Mouse (Mus musculus): Measurements from ENCODE around the gene Fth1. TPM values are rescaled to one million over a fixed set of nuclear protein-coding genes. Genes with fewer than 3 reads are reported as not detected.
"Not testable (repeated sequence)": the region's sequence is repeated elsewhere in the genome, so short reads cannot be mapped to it uniquely, and the experiment has no call there.

Gene Fth1
- 1,893 and 1,941 TPM in 2 replicates for polyA plus RNA-seq (2015; fragmentation: Nextera tagmentation; extraction: Ambion mirVana)

DNA sequence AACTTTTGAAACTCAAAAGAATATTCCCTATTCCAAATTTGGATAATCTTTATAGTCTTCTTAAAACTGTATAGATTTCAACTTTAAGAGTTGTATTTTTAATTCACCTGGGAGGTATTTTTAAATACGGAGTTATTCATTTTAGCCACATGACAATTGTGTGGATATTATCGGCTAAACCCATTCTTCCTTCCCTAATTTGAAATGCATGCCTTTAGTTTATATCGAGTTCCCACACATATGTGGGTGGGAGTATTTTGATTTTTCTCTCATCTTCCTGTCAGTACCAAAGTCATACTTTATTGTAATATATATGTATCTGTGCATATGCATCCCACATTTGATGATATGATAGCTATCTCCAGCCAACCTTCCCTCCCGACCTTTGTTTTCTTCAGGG lies at the start of gene Fth1:
TSS of gene Fth1 (plus strand) at position 341 of the 400 bp plus-strand sequence.
- H3K36me3 ChIP-seq, result peaks cover 8% of the 10 kb centered on the region; the same call in 1 of the 2 replicates
- no peak within 1 kb of the TSS for H3K9ac ChIP-seq
- H3K27ac ChIP-seq, result no peak within 1 kb of the TSS
- no peak within 1 kb of the TSS for H3K4me3 ChIP-seq (replicated peaks)
- WGBS, result 91% methylated on average over 4 of the region's 4 CpGs
- no peak for ATAC-seq
- no peak within 1 kb of the TSS for H3K4me2 ChIP-seq (replicated peaks)
- peaks cover 24% of the 10 kb centered on the region for H3K4me1 ChIP-seq (replicated peaks)
- no peaks in the 10 kb centered on the region for H3K9me3 ChIP-seq
- H3K27me3 ChIP-seq (replicated peaks), result no peaks in the 10 kb centered on the region

DNA sequence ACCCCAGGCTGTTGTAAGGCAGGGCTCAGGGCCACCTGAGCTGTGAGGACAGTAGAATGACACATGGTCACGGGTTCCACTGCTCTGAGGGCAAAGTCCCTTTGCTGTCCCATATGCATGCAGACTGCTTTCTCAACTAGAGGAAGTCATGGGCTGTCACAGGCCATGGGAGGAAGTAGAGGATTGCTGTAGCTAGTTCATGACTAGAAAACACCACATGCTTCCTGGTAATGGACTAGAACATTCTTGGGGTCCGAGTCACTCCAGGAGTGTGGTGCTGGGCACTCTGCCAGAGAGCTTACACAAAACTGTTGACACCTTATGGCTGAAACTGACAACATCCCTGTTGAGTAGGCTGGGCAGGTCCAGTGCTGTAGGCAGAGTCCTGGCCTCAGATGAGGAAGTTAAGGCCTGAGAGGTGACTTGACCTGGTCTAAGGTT lies 49.2 kb upstream of the Fth1 start:
- H3K27me3 ChIP-seq (replicated peaks); H3K4me2 ChIP-seq (replicated peaks); H3K4me3 ChIP-seq (replicated peaks); H3K4me1 ChIP-seq (replicated peaks); H3K9me3 ChIP-seq; H3K27ac ChIP-seq; H3K36me3 ChIP-seq; H3K9ac ChIP-seq: not testable (repeated sequence)
- WGBS, result 56% methylated on average over 2 of the region's 2 CpGs
- peak; percentile 71 for ATAC-seq

DNA sequence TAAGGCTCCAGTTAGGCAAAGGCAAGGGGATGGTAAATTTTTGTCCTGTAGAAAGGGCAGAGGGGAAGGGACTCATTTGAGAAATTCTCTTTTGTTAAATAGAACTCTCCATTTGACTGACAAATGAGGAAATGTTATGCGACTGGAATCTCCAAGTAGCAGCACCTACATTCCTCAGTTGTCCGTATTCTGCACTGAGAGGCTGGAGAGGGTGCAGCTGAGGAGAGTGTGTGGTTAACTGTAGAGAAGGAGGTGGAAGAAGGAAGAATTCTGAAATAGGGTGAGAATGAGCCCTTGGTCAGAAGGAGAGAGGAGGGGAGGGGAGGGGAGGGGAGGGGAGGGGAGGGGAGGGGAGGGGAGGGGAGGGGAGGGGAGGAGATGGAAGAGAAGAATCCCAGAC lies 46.5 kb upstream of the Fth1 start:
- Histone ChIP-seq H3K27me3 (replicated peaks) (no peaks in the 10 kb centered on the region), H3K4me3 (replicated peaks) (no peak overlapping the region), H3K27ac (no peak overlapping the region), H3K9ac (no peak overlapping the region), H3K9me3 (no peaks in the 10 kb centered on the region), H3K4me1 (replicated peaks) (0 out of 2 replicates have a peak, but pooled peaks cover 1% of the 10 kb centered on the region), H3K4me2 (replicated peaks) (no peak overlapping the region), H3K36me3 (no peaks in the 10 kb centered on the region)
- ATAC-seq, result no peak
- WGBS, result 61% methylated on average over 2 of the region's 2 CpGs

DNA sequence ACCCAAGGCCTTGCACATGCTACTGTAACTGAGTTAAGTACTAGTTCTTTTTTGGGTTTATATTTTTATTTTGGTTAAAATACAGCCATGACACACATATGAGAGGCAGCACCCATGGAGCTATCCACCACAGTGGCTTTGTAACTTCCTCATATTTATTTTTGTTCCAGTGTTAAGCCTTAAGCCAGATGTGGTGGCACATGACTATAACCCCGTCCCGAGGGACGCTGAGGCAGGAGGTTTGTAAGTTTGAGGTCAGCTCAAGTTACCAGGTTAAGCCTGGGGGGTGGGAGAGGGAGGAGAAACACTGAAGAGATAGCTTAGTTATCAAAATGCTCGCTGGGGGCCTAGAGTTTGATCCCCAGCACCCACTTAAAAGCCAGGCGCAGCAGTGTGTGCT lies 43.8 kb upstream of the Fth1 start:
- no peak for ATAC-seq
- Histone ChIP-seq H3K9me3 (no peaks in the 10 kb centered on the region), H3K36me3 (no peaks in the 10 kb centered on the region), H3K27ac (no peak overlapping the region), H3K4me1 (replicated peaks) (0 out of 2 replicates have a peak, but pooled peaks cover 5% of the 10 kb centered on the region), H3K27me3 (replicated peaks) (no peaks in the 10 kb centered on the region), H3K4me2 (replicated peaks) (no peak overlapping the region), H3K4me3 (replicated peaks) (no peak overlapping the region), H3K9ac (no peak overlapping the region)
- 77% methylated on average over 5 of the region's 5 CpGs for WGBS

DNA sequence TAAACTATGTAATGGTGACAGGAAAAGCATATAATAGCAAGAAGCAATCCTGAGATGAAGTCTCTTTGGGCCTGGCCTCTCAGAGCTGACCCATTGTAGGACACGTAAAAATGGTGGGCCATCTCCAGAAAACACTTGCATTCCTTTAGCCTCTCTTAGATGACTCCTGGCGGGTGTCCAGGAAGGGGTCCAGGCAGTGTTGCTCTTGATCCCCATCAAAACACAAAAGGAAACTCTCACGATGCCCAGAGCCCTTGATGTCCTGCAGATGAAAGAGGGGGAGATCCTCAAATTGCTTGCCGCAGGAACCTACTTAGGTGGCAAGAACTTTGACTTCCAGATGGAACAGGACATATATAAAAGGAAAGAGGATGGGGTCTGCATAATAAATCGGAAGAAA lies 43.0 kb upstream of the Fth1 start:
- Histone ChIP-seq H3K4me2 (replicated peaks) (no peak overlapping the region), H3K36me3 (no peaks in the 10 kb centered on the region), H3K4me3 (replicated peaks) (no peak overlapping the region), H3K27me3 (replicated peaks) (no peaks in the 10 kb centered on the region), H3K9me3 (no peaks in the 10 kb centered on the region), H3K9ac (no peak overlapping the region), H3K27ac (no peak overlapping the region), H3K4me1 (replicated peaks) (0 out of 2 replicates have a peak, but pooled peaks cover 5% of the 10 kb centered on the region)
- 61% methylated on average over 5 of the region's 5 CpGs for WGBS
- no peak for ATAC-seq

DNA sequence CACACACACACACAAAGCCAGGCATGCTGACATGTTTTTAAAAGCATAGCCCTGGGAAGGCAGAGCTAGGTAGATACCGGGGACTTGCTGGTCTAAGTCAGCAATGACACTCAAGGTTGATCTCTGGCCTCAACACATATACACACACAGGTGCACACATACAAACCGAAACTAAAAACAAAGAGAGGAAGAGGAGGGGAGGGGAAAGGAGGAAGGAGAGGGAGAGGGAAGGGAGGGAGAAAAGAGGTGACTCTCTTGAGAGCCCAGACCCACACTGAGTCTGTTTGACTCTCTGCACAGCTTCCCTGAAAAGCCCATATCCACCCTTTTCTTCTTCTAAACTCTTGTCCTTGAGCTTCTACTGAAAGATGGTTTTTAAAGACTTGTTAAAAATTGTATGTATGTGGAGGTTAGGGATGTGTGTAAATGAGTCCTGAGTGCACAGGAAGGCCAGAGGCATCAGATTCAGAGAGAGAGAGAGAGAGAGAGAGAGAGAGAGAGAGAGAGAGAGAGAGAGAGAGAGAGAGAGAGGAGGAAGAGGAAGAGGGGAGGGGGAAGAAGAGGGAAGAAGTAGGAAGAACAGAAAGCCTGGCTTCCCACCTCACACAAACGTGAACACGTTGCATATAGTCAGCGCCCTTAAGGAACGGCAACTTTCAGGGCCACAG lies 42.1 kb upstream of the Fth1 start:
- H3K36me3 ChIP-seq, result no peaks in the 10 kb centered on the region
- H3K9ac ChIP-seq, result no peak overlapping the region
- peaks cover 5% of the 10 kb centered on the region; the same call in 1 of the 2 replicates for H3K4me1 ChIP-seq (replicated peaks)
- H3K27me3 ChIP-seq (replicated peaks), result no peaks in the 10 kb centered on the region
- ATAC-seq, result no peak
- no peaks in the 10 kb centered on the region for H3K9me3 ChIP-seq
- WGBS, result 65% methylated on average over 6 of the region's 6 CpGs
- no peak overlapping the region for H3K4me3 ChIP-seq (replicated peaks)
- H3K27ac ChIP-seq, result no peak overlapping the region
- no peak overlapping the region for H3K4me2 ChIP-seq (replicated peaks)

DNA sequence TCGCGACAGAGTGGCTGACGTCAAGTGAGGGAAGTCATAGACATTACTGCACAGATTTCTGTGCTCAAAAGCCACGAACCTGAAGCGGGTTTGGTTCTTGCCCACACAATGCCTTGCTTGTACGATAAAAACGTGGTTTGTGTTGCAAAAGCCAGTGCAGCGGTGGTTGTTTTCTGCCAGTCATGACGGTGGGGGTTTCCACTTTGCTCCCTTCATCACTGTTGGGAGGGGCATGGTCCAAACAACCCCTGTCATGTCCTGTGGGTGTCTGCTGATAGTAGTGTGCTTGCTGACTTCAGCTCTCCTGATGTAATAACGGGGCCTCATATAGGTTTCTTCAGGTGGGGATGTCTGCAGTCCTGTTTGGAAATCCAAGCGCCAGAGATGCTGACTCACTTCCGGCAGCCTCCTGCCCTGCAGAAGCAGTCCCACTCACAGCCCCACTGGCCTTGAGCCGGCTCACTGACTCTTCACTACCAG lies 41.5 kb upstream of the Fth1 start:
- Histone ChIP-seq H3K36me3 (no peaks in the 10 kb centered on the region), H3K27ac (no peak overlapping the region)

DNA sequence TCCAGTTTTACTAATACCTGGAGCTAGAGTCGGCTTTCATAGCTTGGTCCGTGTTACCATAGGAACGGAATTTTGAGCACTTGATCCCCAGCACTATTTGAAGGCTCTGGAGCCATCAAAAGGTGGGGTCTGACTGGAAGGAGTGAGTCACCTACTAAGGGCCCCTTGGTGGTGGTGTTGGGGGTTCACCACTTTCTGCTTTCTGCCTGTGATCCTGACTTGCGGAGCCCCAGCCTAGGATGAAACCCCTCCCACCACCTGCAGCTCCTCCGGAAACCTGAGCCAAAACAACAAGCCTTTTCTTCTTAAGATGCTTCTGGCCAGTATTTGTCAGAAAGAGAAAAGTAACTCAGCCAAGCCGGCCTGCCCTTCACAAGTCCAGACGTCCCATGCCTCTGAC lies 40.6 kb upstream of the Fth1 start:
- no peaks in the 10 kb centered on the region for H3K9me3 ChIP-seq
- no peaks in the 10 kb centered on the region for H3K36me3 ChIP-seq
- H3K27me3 ChIP-seq (replicated peaks), result no peaks in the 10 kb centered on the region
- no peak overlapping the region for H3K4me3 ChIP-seq (replicated peaks)
- H3K4me2 ChIP-seq (replicated peaks), result no peak overlapping the region
- peaks cover 5% of the 10 kb centered on the region; the same call in 1 of the 2 replicates for H3K4me1 ChIP-seq (replicated peaks)
- no peak overlapping the region for H3K9ac ChIP-seq
- H3K27ac ChIP-seq, result no peak overlapping the region
- ATAC-seq, result no peak
- 71% methylated on average over 7 of the region's 7 CpGs for WGBS

More for the DNA sequence above, 41.5 kb upstream of the Fth1 start:
- Histone ChIP-seq H3K9me3 (no peaks in the 10 kb centered on the region), H3K4me1 (replicated peaks) (peaks cover 5% of the 10 kb centered on the region; the same call in 1 of the 2 replicates), H3K4me2 (replicated peaks) (no peak overlapping the region), H3K9ac (no peak overlapping the region), H3K4me3 (replicated peaks) (no peak overlapping the region), H3K27me3 (replicated peaks) (no peaks in the 10 kb centered on the region)
- 61% methylated on average over 13 of the region's 13 CpGs for WGBS
- no peak for ATAC-seq

DNA sequence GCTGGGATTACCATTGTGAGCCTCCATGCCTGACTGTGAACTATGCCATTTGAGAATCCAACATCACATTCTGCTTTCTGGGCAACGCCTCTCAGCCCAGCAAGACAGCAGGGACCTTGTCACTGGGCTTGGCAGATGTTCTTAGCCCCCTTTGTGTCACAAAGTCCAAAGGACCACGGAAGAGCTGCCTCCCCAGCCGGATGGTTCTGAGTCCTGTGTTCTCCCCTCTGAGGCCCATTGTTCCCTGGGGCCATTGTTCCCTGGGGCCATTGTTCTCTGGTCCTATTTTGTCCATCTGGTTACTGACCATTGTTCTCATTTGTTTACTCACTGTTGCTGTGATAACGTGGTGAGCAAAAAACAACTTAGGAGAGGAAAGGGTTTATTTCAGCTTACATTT lies 39.5 kb upstream of the Fth1 start:
- H3K9ac ChIP-seq, result no peak overlapping the region
- no peak overlapping the region for H3K4me3 ChIP-seq (replicated peaks)
- H3K27me3 ChIP-seq (replicated peaks), result no peaks in the 10 kb centered on the region
- WGBS, result 60% methylated on average over 4 of the region's 4 CpGs
- H3K4me1 ChIP-seq (replicated peaks), result peaks cover 5% of the 10 kb centered on the region; the same call in 1 of the 2 replicates
- no peak overlapping the region for H3K4me2 ChIP-seq (replicated peaks)
- no peak for ATAC-seq
- no peak overlapping the region for H3K27ac ChIP-seq
- H3K9me3 ChIP-seq, result no peaks in the 10 kb centered on the region
- no peaks in the 10 kb centered on the region for H3K36me3 ChIP-seq

DNA sequence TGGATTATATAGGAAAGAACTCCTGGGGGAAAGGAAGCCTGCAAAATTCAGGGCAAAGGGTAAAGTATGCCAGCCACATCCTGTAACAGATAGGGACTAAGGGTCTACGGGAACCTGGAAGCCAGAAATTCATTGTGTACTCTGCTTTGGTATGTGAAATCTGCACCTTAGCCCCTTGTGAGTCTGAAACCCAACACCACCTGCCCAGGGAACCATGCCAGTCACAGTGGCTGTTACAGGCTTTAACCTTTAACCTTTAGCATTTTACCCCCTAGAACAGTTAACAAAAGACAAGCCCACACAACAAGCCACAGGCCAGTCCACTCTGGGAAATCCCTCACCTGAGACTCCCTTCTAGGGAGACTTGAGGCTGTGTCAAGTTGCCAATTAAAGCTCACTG lies 38.6 kb upstream of the Fth1 start:
- Histone ChIP-seq H3K27me3 (replicated peaks) (no peaks in the 10 kb centered on the region), H3K36me3 (no peaks in the 10 kb centered on the region)
- 35% methylated on average over 1 of the region's 1 CpGs for WGBS

DNA sequence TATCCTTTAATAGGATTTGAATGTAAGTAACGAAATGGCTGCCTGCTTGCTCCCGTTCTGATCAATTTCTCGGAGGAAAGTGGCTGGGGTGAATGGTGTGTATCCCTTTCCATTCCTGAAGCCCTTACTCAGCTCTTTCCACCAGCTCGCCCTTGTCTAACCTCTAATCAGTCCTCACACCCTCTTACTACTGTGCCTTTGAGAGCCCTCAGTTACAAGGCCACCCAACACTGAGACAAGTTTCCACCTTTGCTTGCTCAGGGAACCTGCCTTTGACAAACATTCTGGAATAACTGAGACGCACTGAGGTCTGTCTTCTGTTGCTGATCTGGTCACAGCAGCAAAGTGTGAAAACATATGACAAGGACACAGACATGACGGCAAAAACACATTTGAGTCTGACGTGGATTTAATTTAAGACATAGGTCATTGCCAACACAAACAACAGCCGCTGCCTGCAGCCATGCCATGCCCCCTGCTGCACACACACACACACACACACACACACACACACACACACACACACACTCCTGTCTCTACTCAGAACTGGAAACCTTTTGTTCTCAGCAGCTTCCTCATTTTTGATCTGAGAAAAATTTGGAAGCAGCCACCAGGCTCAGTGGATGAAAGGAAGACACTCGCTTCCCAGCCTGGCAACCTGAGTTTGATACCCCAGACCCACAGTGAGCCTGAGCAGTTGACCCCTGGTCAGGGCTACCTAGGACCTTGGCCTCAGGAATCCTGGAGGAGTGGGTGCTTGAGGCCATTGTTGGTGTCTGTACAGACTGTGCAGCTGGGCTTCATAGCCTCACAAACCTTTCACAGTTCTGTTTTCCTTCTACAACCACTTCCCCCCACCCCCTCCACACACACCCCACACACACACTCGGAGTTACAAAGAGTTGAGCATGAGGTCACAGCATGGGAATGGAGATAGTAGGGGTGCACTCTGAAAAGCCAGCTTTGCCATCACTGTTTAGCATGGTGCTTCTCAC lies 37.6 kb upstream of the Fth1 start:
- no peak overlapping the region for H3K27ac ChIP-seq
- ATAC-seq, result peak; percentile 37; the same call in 1 of the 2 replicates
- no peak overlapping the region for H3K4me2 ChIP-seq (replicated peaks)
- no peaks in the 10 kb centered on the region for H3K27me3 ChIP-seq (replicated peaks)
- H3K9ac ChIP-seq, result no peak overlapping the region
- WGBS, result 54% methylated on average over 10 of the region's 10 CpGs
- no peaks in the 10 kb centered on the region for H3K9me3 ChIP-seq
- H3K4me3 ChIP-seq (replicated peaks), result no peak overlapping the region
- H3K4me1 ChIP-seq (replicated peaks), result peaks cover 5% of the 10 kb centered on the region; the same call in 1 of the 2 replicates
- no peaks in the 10 kb centered on the region for H3K36me3 ChIP-seq

More for the DNA sequence above, 38.6 kb upstream of the Fth1 start:
- Histone ChIP-seq H3K9me3 (no peaks in the 10 kb centered on the region), H3K4me2 (replicated peaks) (no peak overlapping the region), H3K4me1 (replicated peaks) (peaks cover 5% of the 10 kb centered on the region; the same call in 1 of the 2 replicates), H3K27ac (no peak overlapping the region), H3K4me3 (replicated peaks) (no peak overlapping the region), H3K9ac (no peak overlapping the region)
- ATAC-seq, result 0 out of 2 replicates have a peak, but pooled peaks have one; percentile 40

All from intestine, embryonic 15.5 days (tissue).